Mouse (Mus musculus): ENCODE measurements around the gene Mcu. TPM values are rescaled to one million over a fixed set of nuclear protein-coding genes. Genes with fewer than 3 reads are reported as not detected.

Gene Mcu
- polyA plus RNA-seq, 2 experiments from 2014 or later: 23.2 to 30.5 TPM

GRCm38 (mm10) chr10:59604879-59605464, 11.5 kb downstream of the Mcu start:
- ATAC-seq: no peak

- no peak for ATAC-seq
These were observed 12.6 kb downstream of the Mcu start for GRCm38 (mm10) chr10:59603843-59604242.

- ATAC-seq: no peak
These were observed 13.6 kb downstream of the Mcu start for GRCm38 (mm10) chr10:59602891-59603290.

DNA sequence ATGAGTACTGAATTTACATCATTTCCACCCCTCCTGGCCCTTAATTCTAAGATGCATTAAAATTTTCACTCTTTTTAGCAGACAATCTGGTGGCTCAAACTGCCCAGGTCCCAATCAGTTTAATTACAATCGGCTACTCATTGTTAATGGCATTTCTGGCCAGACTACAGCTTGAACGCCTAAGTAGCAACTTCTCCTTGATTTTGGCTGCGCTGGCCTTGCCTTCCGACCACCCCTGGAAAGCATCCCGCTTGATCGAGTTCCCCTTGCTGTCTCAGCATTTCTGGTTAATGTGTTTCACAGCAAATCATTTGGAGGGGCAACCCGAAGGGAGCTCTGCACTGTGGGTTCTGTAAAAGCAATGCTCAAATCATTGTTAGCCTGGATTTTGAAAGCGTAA, 14.4 kb downstream of the Mcu start:
- ATAC-seq: no peak

- no peak for ATAC-seq
These were observed 16.0 kb downstream of the Mcu start for GRCm38 (mm10) chr10:59600516-59600915.

DNA sequence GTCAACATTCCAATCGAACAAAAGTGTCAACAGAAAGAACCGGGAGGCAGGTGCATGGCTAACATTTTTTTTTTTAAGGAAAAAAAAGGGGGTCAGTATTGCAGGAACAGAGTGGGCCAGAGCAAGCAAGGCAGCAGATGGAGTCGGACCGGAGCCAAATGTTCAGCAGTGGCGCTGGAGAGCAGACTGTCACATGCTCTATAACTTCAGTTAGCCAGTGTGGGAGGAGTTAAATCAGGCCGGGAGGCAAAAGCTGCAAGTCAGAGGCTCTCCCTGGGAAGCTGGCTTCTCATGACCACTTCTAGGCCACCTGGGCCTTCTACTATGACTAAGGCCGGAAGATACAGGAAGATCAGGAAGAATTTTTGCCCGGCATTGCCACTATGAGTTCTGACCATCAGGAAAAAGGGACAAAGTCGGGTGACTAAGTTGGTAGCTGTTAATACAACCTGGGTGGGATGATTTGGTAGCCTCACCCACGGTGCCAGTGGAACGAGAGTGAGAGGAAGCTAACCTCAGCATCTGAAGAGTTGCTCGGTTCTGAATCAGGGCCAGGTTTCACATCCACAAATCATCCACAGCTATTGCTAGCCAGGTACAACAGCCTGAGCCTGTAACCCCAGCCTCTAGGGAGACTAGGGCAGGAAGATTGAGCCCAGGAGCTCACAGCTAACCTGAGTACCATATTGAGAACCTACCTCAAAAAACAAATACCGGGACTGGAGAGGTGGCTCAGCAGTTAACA, 22.5 kb downstream of the Mcu start:
- no peak for ATAC-seq

- ATAC-seq: no peak
These were observed 25.9 kb downstream of the Mcu start for GRCm38 (mm10) chr10:59590606-59591005.

GRCm38 (mm10) chr10:59589856-59590255, 26.6 kb downstream of the Mcu start:
- ATAC-seq: peak; percentile 11

DNA sequence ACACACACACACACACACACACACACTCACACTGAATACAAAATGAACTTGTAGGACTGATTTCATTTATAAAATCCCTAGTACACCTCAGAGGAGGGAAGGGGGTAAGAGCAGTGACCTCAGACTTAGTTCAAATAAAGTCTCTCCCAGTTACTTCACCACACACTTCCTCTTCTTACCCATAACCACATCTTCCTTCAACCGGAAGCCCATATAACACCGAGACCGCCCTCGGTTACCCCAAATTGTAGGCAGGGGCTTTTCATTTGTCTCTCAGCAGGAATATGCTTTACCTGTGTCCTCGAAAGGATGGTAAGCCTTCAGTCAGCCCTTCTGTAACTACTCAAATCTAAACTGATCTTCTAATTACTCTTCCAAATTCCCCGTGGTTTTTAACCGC, 27.1 kb downstream of the Mcu start:
- peak; percentile 96 for ATAC-seq

- no peak for ATAC-seq
These were observed 28.4 kb downstream of the Mcu start for GRCm38 (mm10) chr10:59588135-59588534.

DNA sequence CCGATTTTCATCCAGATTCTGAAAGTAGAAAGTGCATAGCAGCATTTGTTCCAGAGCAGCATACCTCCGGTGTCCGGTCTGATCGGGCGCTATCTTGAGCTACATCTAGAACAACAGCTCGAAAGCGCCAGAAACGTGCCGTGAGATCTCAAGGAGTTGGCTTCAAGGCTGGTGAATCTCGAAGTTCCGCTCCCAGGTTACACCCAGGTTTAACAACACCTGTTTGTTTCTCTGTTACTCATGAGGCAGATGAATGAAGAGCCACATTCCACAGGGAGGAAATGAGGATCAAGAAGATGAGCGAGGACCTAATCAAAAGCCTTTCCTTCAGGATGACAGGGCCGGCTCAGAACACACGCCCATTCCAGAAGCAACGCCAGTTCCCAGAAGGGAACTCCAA, 29.7 kb downstream of the Mcu start:
- no peak for ATAC-seq

- ATAC-seq: no peak
These were observed 30.9 kb downstream of the Mcu start for GRCm38 (mm10) chr10:59585621-59586020.

DNA sequence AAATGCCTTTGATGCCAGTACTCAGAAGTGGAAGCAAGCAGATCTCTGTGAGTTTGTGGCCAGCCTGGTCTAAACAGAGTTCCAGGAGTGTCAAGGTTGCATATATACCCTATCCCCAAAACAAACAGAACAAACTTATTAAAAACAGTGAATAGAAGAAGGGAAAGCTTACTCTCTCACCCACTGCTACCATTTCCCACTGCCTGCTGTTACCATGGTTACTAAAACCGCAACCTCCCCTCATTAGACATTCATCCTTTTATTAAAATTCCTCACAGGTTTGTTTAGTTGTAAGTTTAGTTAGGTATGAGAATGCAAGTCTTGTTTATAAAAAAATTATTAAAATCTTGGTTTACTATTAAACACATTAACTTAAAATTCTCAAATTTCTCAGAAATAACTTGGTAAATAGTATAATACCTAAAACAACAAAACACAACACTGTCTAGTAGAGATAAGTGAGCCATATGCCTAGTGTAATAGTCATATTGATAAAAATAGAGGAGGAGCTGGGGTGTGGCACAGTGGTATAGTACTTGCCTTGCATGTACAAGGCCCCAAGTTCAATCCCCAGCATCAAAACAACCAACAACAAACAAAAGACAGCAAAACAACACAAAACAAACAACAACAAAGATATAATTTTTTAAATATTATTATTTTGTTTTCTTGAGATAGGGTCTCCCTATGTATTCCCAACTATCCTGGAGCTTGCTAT, 34.5 kb downstream of the Mcu start:
- ATAC-seq: no peak

- no peak for ATAC-seq
These were observed 35.8 kb downstream of the Mcu start for GRCm38 (mm10) chr10:59580593-59581149.

- no peak for ATAC-seq
These were observed 36.8 kb downstream of the Mcu start for GRCm38 (mm10) chr10:59579645-59580044.

DNA sequence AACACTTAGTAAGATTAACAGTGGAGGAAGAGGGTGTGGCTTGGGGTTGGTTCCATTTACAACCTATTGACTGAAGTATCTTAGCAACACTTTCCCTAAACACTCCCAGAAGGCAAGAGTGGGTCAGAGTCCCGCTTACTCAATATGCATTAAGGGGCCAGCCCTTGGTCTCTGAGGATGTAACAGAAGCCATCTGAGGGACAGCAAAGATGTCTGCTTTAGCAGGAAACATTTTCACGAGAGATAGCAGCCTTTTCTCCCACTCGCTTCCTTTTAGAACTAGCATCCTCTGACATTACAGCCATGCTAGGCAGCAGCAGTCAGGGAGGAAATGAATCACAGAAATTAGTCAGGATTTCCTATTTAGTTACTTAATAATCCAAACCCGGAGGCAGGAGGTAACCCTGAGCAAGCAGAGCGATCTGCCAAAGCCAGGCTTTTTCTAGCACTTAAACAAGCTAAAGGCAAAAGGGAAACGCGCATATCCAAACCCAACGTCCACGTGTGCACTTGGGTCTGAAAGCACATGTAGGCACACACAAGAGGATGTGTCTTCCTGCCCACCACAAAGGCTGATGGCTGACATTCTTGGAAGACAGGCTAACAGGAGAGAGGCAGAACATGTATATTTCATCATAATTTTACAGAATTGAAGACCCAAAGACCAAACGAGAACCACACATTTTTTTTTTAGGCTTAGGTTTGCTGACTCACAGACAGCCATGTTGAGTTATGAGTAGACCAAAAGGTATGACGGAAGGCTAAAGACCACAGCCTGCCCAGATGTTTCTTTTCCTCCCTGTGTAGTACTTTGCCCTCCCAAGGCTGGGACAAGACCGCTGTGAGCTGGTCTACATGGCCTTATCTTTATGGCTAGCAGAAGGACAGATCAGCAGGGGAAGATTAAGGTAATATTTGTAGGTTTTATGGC, 38.4 kb downstream of the Mcu start:
- ATAC-seq: peak; percentile 69

GRCm38 (mm10) chr10:59576305-59576704, 40.2 kb downstream of the Mcu start:
- ATAC-seq: no peak

DNA sequence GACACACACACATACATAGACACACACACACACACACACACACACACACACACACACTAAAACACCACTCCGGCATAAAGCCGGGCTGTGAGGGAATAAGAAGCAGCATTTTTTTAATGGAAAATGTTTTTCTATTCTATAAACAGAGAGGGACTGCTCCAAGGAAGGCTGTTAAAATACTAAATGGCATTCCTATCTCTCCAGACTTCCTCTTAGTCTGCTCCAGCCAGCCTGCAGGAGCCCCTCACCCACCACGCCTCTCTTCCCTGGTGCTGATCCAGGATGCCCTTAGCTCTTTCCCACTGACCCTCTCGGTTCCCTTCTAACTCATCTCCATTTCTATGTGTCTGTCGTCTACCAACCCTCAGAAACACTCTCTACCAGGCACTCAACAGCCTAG, 44.5 kb downstream of the Mcu start:
- no peak for ATAC-seq

- no peak for ATAC-seq
These were observed 45.2 kb downstream of the Mcu start for GRCm38 (mm10) chr10:59571273-59571672.

DNA sequence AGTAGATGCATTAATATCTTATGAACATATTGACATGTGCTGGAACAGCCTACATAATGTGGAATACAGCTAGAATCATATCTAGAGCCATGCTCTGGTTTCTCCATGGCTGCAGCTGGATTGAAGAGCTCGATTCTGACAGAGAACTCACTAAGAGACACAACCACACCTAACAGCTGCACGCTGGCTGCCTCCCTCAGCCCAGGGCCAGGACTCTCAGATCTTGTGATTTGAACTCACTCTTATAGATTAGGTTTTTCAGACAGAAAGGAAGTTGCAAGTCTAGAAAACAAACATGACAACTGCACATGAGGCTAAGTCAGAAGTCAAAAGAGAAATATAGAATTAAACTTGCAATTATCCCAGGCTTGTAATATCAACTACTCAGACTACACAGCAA, 45.7 kb downstream of the Mcu start:
- no peak for ATAC-seq

GRCm38 (mm10) chr10:59570360-59570759, 46.1 kb downstream of the Mcu start:
- ATAC-seq: peak; percentile 67

GRCm38 (mm10) chr10:59569481-59569869, 47.0 kb downstream of the Mcu start:
- peak; percentile 28 for ATAC-seq
